Mouse (Mus musculus) cerebellum, postnatal 10 days (tissue): ENCODE measurements around the gene Cd274.

Source experiments
- DNase-seq, 2 experiments: peaks; one replicate each; pipeline ENCODE4 v3.0.0; 2021; ENCODE audit warnings: mixed read lengths in 2 of 2

Cd274 gene

DNA sequence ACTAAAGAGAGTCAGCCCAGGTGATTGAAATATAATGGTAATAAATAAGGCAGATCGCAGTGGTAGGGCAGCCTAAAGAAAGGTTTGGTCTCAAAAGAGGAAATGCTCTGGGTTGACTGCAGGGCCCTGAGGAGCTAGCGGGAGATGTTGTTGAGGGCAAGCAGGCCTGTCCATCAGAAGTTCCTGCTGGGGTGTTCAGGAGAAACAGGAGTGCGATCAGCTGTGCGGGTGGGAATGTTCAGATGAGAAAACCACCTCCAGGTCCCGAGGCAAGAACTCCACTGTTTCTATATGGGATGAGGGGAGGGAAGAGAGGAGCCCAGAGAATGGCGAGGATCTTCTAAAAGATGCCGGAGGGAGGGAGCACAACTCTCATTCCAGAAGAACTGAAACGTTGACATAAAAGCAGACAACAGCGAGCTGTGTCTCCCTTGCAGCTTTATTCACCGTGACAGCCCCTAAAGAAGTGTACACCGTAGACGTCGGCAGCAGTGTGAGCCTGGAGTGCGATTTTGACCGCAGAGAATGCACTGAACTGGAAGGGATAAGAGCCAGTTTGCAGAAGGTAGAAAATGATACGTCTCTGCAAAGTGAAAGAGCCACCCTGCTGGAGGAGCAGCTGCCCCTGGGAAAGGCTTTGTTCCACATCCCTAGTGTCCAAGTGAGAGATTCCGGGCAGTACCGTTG lies 69.7 kb downstream of the Cd274 start:
- DNase-seq, result no peak
